Mouse (Mus musculus): Measurements from ENCODE around the gene Msrb1. TPM values are rescaled to one million over a fixed set of nuclear protein-coding genes. Genes with fewer than 3 reads are reported as not detected.

Gene Msrb1
- polyA plus RNA-seq, 1 experiment from 2014 or later = 24.9 TPM

GRCm38 (mm10) chr17:24697985-24698384, 38.5 kb upstream of the Msrb1 start:
- no peak overlapping the region for H3K9ac ChIP-seq (ENCODE audit: low read length)
- H3K9me3 ChIP-seq (ENCODE audit: control insufficient read depth, low read length) = no peaks in the 10 kb centered on the region
- ATAC-seq (ENCODE audit: insufficient number of reproducible peaks, low FRiP score, low TSS enrichment, low read depth) (no peak), DNase-seq (ENCODE audit: low spot score) (no peak)
- H3K36me3 ChIP-seq (ENCODE audit: control insufficient read depth, insufficient read depth, low read length) = peaks cover 22% of the 10 kb centered on the region
- H3K4me3 ChIP-seq (ENCODE audit: low read depth, low read length) = no peak overlapping the region
- WGBS = 32% methylated on average over 5 of the region's 5 CpGs
- no peaks in the 10 kb centered on the region for H3K27me3 ChIP-seq (ENCODE audit: control insufficient read depth, insufficient read depth, low read length)
- H3K4me1 ChIP-seq (ENCODE audit: control insufficient read depth, insufficient read depth, low read length) = peaks cover 9% of the 10 kb centered on the region; the same call in 1 of the 2 replicates
- H3K27ac ChIP-seq (replicated peaks; ENCODE audit: low read depth, low read length) = no peak overlapping the region
- H3K4me2 ChIP-seq (ENCODE audit: low read depth, severe bottlenecking) = 0 out of 2 replicates have a peak overlapping the region, but pooled peaks have one; percentile 7

DNA sequence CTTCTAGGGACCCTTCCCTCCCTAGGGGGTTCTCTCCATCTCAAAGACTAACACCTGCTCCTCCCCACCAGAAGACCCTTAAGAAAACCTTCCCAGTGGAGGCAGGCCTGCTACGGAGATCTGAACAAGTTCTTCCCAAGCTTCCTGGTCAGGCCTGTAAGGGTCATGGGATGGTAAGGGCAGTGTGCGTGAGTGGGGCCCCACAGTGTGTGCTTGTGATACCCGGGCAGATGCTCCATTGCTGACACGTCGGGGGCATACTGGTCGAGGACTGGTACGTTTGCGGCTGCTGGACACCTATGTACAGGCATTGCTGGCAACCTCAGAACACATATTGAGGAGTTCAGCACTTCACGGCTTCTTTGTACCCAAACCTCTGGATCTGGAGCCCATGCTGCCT, 37.7 kb upstream of the Msrb1 start:
- Histone ChIP-seq H3K27me3 (ENCODE audit: control insufficient read depth, insufficient read depth, low read length) (no peaks in the 10 kb centered on the region), H3K9ac (ENCODE audit: low read length) (no peak overlapping the region), H3K4me2 (ENCODE audit: low read depth, severe bottlenecking) (no peak overlapping the region), H3K9me3 (ENCODE audit: control insufficient read depth, low read length) (no peaks in the 10 kb centered on the region), H3K4me1 (ENCODE audit: control insufficient read depth, insufficient read depth, low read length) (peaks cover 9% of the 10 kb centered on the region; the same call in 1 of the 2 replicates), H3K4me3 (ENCODE audit: low read depth, low read length) (no peak overlapping the region), H3K36me3 (ENCODE audit: control insufficient read depth, insufficient read depth, low read length) (peaks cover 24% of the 10 kb centered on the region), H3K27ac (replicated peaks; ENCODE audit: low read depth, low read length) (no peak overlapping the region)
- DNase-seq (ENCODE audit: low spot score) = no peak
- ATAC-seq (ENCODE audit: insufficient number of reproducible peaks, low FRiP score, low TSS enrichment, low read depth) = no peak
- 74% methylated on average over 9 of the region's 9 CpGs for WGBS

DNA sequence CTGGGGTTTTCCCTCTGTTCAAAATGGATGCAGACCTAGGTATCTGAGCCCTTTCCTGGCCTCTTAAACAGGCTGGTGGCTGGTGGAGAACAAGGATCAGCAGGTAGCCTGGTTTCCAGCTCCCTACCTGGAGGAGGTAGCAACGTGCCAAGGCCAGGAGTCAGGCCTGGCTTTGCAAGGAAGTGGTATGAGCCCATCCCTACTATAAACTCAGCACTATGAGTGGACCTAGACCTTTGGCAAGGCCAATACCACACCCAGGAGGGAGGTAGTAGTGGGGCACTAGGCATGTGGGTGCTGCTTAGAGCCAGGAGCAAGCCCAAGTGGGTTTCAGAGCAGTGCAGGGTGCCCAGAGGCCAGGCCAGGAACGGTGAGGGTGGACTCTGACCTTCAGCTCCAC, 37.0 kb upstream of the Msrb1 start:
- no peak overlapping the region for H3K4me3 ChIP-seq (ENCODE audit: low read depth, low read length)
- WGBS = 82% methylated on average over 2 of the region's 2 CpGs
- H3K36me3 ChIP-seq (ENCODE audit: control insufficient read depth, insufficient read depth, low read length) = peaks cover 32% of the 10 kb centered on the region
- no peaks in the 10 kb centered on the region for H3K27me3 ChIP-seq (ENCODE audit: control insufficient read depth, insufficient read depth, low read length)
- H3K9ac ChIP-seq (ENCODE audit: low read length) = no peak overlapping the region
- no peak overlapping the region for H3K4me2 ChIP-seq (ENCODE audit: low read depth, severe bottlenecking)
- ATAC-seq (ENCODE audit: insufficient number of reproducible peaks, low FRiP score, low TSS enrichment, low read depth) (no peak), DNase-seq (ENCODE audit: low spot score) (no peak)
- H3K27ac ChIP-seq (replicated peaks; ENCODE audit: low read depth, low read length) = no peak overlapping the region
- peaks cover 9% of the 10 kb centered on the region; the same call in 1 of the 2 replicates for H3K4me1 ChIP-seq (ENCODE audit: control insufficient read depth, insufficient read depth, low read length)
- H3K9me3 ChIP-seq (ENCODE audit: control insufficient read depth, low read length) = no peaks in the 10 kb centered on the region

- ATAC-seq (ENCODE audit: insufficient number of reproducible peaks, low FRiP score, low TSS enrichment, low read depth) = no peak
- Histone ChIP-seq H3K27ac (replicated peaks; ENCODE audit: low read depth, low read length) (no peak overlapping the region), H3K27me3 (ENCODE audit: control insufficient read depth, insufficient read depth, low read length) (no peaks in the 10 kb centered on the region), H3K4me2 (ENCODE audit: low read depth, severe bottlenecking) (no peak overlapping the region), H3K9me3 (ENCODE audit: control insufficient read depth, low read length) (no peaks in the 10 kb centered on the region), H3K36me3 (ENCODE audit: control insufficient read depth, insufficient read depth, low read length) (peaks cover 39% of the 10 kb centered on the region), H3K4me3 (ENCODE audit: low read depth, low read length) (no peak overlapping the region), H3K4me1 (ENCODE audit: control insufficient read depth, insufficient read depth, low read length) (peaks cover 6% of the 10 kb centered on the region; the same call in 1 of the 2 replicates), H3K9ac (ENCODE audit: low read length) (no peak overlapping the region)
- DNase-seq (ENCODE audit: low spot score) = no peak
- 94% methylated on average over 9 of the region's 9 CpGs for WGBS
Measured at GRCm38 (mm10) chr17:24701251-24701650, 35.2 kb upstream of the Msrb1 start.

GRCm38 (mm10) chr17:24705821-24706220, 30.6 kb upstream of the Msrb1 start:
- Histone ChIP-seq H3K4me1 (ENCODE audit: control insufficient read depth, insufficient read depth, low read length) (peaks cover 10% of the 10 kb centered on the region), H3K27ac (replicated peaks; ENCODE audit: low read depth, low read length) (no peak overlapping the region), H3K9ac (ENCODE audit: low read length) (no peak overlapping the region), H3K4me3 (ENCODE audit: low read depth, low read length) (no peak overlapping the region; the same call in 1 of the 2 replicates), H3K9me3 (ENCODE audit: control insufficient read depth, low read length) (no peaks in the 10 kb centered on the region), H3K36me3 (ENCODE audit: control insufficient read depth, insufficient read depth, low read length) (peaks cover 32% of the 10 kb centered on the region), H3K27me3 (ENCODE audit: control insufficient read depth, insufficient read depth, low read length) (no peaks in the 10 kb centered on the region), H3K4me2 (ENCODE audit: low read depth, severe bottlenecking) (peak overlapping the region; percentile 80; the same call in 1 of the 2 replicates)
- 91% methylated on average over 3 of the region's 3 CpGs for WGBS
- DNase-seq (ENCODE audit: low spot score) (no peak), ATAC-seq (ENCODE audit: insufficient number of reproducible peaks, low FRiP score, low TSS enrichment, low read depth) (no peak)

DNA sequence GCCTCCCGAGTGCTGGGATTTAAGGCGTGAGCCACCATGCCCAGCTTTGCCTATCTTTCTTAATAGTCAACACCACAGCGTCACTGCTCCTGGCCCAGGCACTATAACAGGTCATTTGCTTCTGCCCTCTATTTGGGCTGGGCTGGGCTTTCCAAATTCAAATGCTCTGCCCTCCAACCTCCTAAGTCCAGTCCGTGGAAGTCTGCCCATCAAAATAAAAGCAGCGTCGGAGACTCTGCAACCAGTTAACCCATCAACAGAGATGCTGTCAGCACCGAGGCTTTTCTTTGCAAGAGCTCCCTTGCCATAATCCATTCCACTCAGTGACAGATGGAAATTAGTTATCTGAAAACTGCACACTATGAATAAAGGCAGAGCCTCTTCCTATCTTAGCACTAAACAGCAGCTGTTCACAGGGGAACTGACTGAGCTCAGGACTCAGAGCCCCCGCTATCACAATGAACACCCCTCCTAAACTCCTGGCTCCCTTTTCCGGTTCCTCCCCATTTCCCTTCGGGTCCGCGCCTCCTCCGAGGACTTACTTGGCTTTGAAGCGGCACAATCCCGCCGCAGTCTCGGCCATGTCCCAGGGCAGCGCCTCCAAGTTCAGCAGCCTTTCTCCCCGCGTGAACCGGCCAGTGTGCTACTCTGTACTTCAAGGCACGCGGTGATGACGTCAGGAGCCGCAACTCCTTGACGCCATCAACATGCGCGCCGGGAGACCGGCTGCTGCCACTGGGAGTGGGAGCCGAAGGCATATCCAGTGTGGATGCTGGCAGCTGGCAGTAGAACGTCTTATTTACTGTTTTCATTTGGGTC, 29.3 kb upstream of the Msrb1 start, which contains the start of gene Tbl3:
TSS of gene Tbl3 (minus strand) at position 679 of the 819 bp plus-strand sequence.
- ATAC-seq (ENCODE audit: insufficient number of reproducible peaks, low FRiP score, low TSS enrichment, low read depth) (peak; percentile 83), DNase-seq (ENCODE audit: low spot score) (peak; percentile 98)
- Histone ChIP-seq H3K4me1 (ENCODE audit: control insufficient read depth, insufficient read depth, low read length) (peaks cover 10% of the 10 kb centered on the region), H3K4me3 (ENCODE audit: low read depth, low read length) (peak within 1 kb of the TSS; percentile 81), H3K4me2 (ENCODE audit: low read depth, severe bottlenecking) (peak within 1 kb of the TSS; percentile 80), H3K9ac (ENCODE audit: low read length) (peak within 1 kb of the TSS; percentile 76), H3K9me3 (ENCODE audit: control insufficient read depth, low read length) (no peaks in the 10 kb centered on the region), H3K36me3 (ENCODE audit: control insufficient read depth, insufficient read depth, low read length) (peaks cover 20% of the 10 kb centered on the region), H3K27ac (replicated peaks; ENCODE audit: low read depth, low read length) (no peak within 1 kb of the TSS; the same call in 1 of the 2 replicates), H3K27me3 (ENCODE audit: control insufficient read depth, insufficient read depth, low read length) (no peaks in the 10 kb centered on the region)
- 4% methylated on average over 32 of the region's 32 CpGs for WGBS

GRCm38 (mm10) chr17:24707801-24708425, 28.5 kb upstream of the Msrb1 start:
- H3K4me1 ChIP-seq (ENCODE audit: control insufficient read depth, insufficient read depth, low read length) = peaks cover 10% of the 10 kb centered on the region
- ATAC-seq (ENCODE audit: insufficient number of reproducible peaks, low FRiP score, low TSS enrichment, low read depth) (no peak), DNase-seq (ENCODE audit: low spot score) (no peak)
- peaks cover 17% of the 10 kb centered on the region for H3K36me3 ChIP-seq (ENCODE audit: control insufficient read depth, insufficient read depth, low read length)
- peak overlapping the region; percentile 76 for H3K9ac ChIP-seq (ENCODE audit: low read length)
- peak overlapping the region; percentile 80 for H3K4me2 ChIP-seq (ENCODE audit: low read depth, severe bottlenecking)
- peak overlapping the region; percentile 81 for H3K4me3 ChIP-seq (ENCODE audit: low read depth, low read length)
- H3K9me3 ChIP-seq (ENCODE audit: control insufficient read depth, low read length) = no peaks in the 10 kb centered on the region
- WGBS = 6% methylated on average over 24 of the region's 24 CpGs
- no peaks in the 10 kb centered on the region for H3K27me3 ChIP-seq (ENCODE audit: control insufficient read depth, insufficient read depth, low read length)
- no peak overlapping the region; the same call in 1 of the 2 replicates for H3K27ac ChIP-seq (replicated peaks; ENCODE audit: low read depth, low read length)

DNA sequence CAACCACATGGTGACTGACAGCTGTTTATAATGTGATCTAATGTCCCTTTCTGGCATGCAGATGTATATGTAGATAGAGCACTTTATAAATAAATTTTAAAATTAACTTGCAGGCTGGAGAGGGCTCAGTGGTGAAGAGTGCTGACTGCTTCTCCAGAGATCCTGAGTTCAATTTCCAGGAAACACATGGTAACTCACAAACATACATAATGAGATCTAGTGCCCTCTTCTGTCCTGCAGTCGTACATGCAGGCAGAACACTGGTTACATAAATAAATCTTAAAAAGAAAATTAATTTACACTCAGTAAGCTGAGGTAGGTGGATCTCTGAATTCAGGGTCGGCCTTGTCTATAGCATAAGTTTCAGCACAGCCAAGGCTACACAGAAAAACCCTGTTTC, 27.8 kb upstream of the Msrb1 start:
- Histone ChIP-seq H3K4me3 (ENCODE audit: low read depth, low read length) (no peak overlapping the region), H3K4me1 (ENCODE audit: control insufficient read depth, insufficient read depth, low read length) (peaks cover 10% of the 10 kb centered on the region)
- ATAC-seq (ENCODE audit: insufficient number of reproducible peaks, low FRiP score, low TSS enrichment, low read depth) = no peak

More for the DNA sequence above, 27.8 kb upstream of the Msrb1 start:
- Histone ChIP-seq H3K9me3 (ENCODE audit: control insufficient read depth, low read length) (no peaks in the 10 kb centered on the region), H3K9ac (ENCODE audit: low read length) (no peak overlapping the region), H3K27ac (replicated peaks; ENCODE audit: low read depth, low read length) (no peak overlapping the region), H3K4me2 (ENCODE audit: low read depth, severe bottlenecking) (no peak overlapping the region), H3K27me3 (ENCODE audit: control insufficient read depth, insufficient read depth, low read length) (no peaks in the 10 kb centered on the region), H3K36me3 (ENCODE audit: control insufficient read depth, insufficient read depth, low read length) (peaks cover 15% of the 10 kb centered on the region)
- DNase-seq (ENCODE audit: low spot score) = no peak
- WGBS = 31% methylated on average over 2 of the region's 2 CpGs

Data from limb, embryonic 11.5 days (tissue).